Mouse (Mus musculus) skeletal muscle tissue, postnatal 0 days (tissue): Measurements from ENCODE around the gene Ctdsp2. TPM values are rescaled to one million over a fixed set of nuclear protein-coding genes. Genes with fewer than 3 reads are reported as not detected.

Experiments used
- microRNA counts: library from miRNA; unstranded; fragments of <30 nt; microRNA quantifications from one replicate; lab custom pipeline; 2015
- microRNA-seq, 2 experiments: library from miRNA; unstranded; fragments of <30 nt; microRNA quantifications; one replicate each; pipeline ENCODE4; 2016
- polyA plus RNA-seq: library from polyadenylated mRNA; unstranded; fragments of >200 nt; fragmentation: Nextera tagmentation; extraction: Ambion mirVana; gene quantifications from 2 replicates; pipeline ENCODE4 v1.2.1, GENCODE M21; 2015

Gene Ctdsp2
- polyA plus RNA-seq = 43.0 and 46.3 TPM in 2 replicates

GRCm38 (mm10) chr10:126978277-126978994 is at the start of gene Ctdsp2:
Gene Ctdsp2, plus strand, starts transcription at chr10:126978717.

DNA sequence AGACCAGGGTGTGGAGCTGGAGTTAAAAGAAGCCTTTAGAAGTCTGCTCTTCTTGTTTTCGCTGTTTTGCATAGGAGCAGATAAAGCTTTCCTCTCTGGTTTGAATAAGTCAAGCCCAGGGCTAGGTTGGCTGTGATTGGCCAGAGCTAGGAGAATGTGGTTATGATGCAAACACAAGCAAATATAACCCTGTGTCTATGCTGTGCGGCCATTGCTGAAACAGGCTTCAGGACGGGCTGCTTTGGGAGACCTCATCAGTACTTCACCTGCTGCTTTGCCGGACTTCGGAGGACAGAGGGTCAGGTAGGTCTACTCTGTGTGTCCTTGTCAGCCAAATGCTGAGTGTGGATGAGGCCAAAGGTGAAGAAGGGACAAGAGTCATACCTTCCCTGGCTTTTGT is 22.0 kb downstream of the Ctdsp2 start, which contains the start of gene Avil:
Avil (plus strand) TSS at position 181 of the 400 bp plus-strand sequence.

GRCm38 (mm10) chr10:127030336-127031296 is 52.1 kb downstream of the Ctdsp2 start, which contains the start of gene Tsfm:
Gene Tsfm, minus strand, starts transcription at chr10:127030840.

GRCm38 (mm10) chr10:127041274-127041766 is 62.8 kb downstream of the Ctdsp2 start, which contains the start of the genes Mettl1 and Eef1akmt3:
Gene Mettl1, plus strand, starts transcription at chr10:127041414.
Gene Eef1akmt3, minus strand, starts transcription at chr10:127041513.

GRCm38 (mm10) chr10:127047954-127048353 is 69.4 kb downstream of the Ctdsp2 start, which contains the start of gene Cyp27b1:
Gene Cyp27b1, plus strand, starts transcription at chr10:127048250.

MicroRNA genes within 50 kb of the gene (microRNA counts, 519-probe panel; counts per million panel counts)
- microRNA mmu-miR-26a (lab: Ali Mortazavi, UCI) (3,342 counts per million, percentile 74 among the panel's probes with 10 or more counts), microRNA mmu-miR-546 (lab: Ali Mortazavi, UCI) (296 counts per million, percentile 58 among the panel's probes with 10 or more counts)

Small RNA genes lying within 50 kb of the gene (microRNA-seq; reads per million reads assigned to microRNA genes)
- gene Mir26a-2 (31.6 to 40.7 reads per million in 2 experiments), gene Mir546 (0 to 0.10 reads per million in 2 experiments)

Other genes starting within 250 kb of the Ctdsp2 start
- 8.4 and 8.6 TPM in 2 replicates for gene Atp23, start 77.4 kb upstream of the Ctdsp2 start, polyA plus RNA-seq
- gene Avil, start 22.0 kb downstream of the Ctdsp2 start, polyA plus RNA-seq = 0.11 and 0.12 TPM in 2 replicates
- gene Tsfm, start 52.1 kb downstream of the Ctdsp2 start, polyA plus RNA-seq = 62.9 and 72.7 TPM in 2 replicates
- 29.7 and 32.8 TPM in 2 replicates for gene Mettl1, start 62.7 kb downstream of the Ctdsp2 start, polyA plus RNA-seq
- gene Eef1akmt3, start 62.8 kb downstream of the Ctdsp2 start, polyA plus RNA-seq = 0.17 and 0.37 TPM in 2 replicates
- gene Cyp27b1, start 69.5 kb downstream of the Ctdsp2 start, polyA plus RNA-seq = 0.10 and 0.21 TPM in 2 replicates
- gene March9, start 81.5 kb downstream of the Ctdsp2 start, polyA plus RNA-seq = 0.16 and 0.19 TPM in 2 replicates
- 313 and 366 TPM in 2 replicates for gene Cdk4, start 84.8 kb downstream of the Ctdsp2 start, polyA plus RNA-seq
- gene Tspan31, start 91.5 kb downstream of the Ctdsp2 start, polyA plus RNA-seq = 63.3 and 77.1 TPM in 2 replicates
- gene Agap2, start 96.6 kb downstream of the Ctdsp2 start, polyA plus RNA-seq = 0.04 and 0.05 TPM in 2 replicates
- 36.3 and 44.1 TPM in 2 replicates for gene Os9, start 142.4 kb downstream of the Ctdsp2 start, polyA plus RNA-seq
- 1.1 and 1.8 TPM in 2 replicates for gene B4galnt1, start 186.5 kb downstream of the Ctdsp2 start, polyA plus RNA-seq
- gene Slc26a10, start 201.9 kb downstream of the Ctdsp2 start, polyA plus RNA-seq = 1.7 and 2.8 TPM in 2 replicates
- gene Arhgef25, start 211.4 kb downstream of the Ctdsp2 start, polyA plus RNA-seq = 20.1 and 22.7 TPM in 2 replicates
- gene Dtx3, start 217.0 kb downstream of the Ctdsp2 start, polyA plus RNA-seq = 30.4 and 37.8 TPM in 2 replicates
- gene Pip4k2c, start 232.9 kb downstream of the Ctdsp2 start, polyA plus RNA-seq = 7.4 and 9.7 TPM in 2 replicates